Mouse (Mus musculus) small intestine, adult 10 weeks (tissue): Measurements from ENCODE around the gene Prpf31. TPM values are rescaled to one million over a fixed set of nuclear protein-coding genes. Genes with fewer than 3 reads are reported as not detected.

Experiments
- polyA plus RNA-seq: library from polyadenylated mRNA; stranded (reverse); fragments of 350-450 nt; fragmentation: Illumina TruSeq; extraction: RNeasy Lipid Tissue Mini Kit (QIAGEN cat#74804); gene quantifications from one replicate; pipeline ENCODE4 v1.2.3, GENCODE M21; 2014; ENCODE audit warnings: low replicate concordance

Gene Prpf31
- 9.5 TPM for polyA plus RNA-seq

DNA sequence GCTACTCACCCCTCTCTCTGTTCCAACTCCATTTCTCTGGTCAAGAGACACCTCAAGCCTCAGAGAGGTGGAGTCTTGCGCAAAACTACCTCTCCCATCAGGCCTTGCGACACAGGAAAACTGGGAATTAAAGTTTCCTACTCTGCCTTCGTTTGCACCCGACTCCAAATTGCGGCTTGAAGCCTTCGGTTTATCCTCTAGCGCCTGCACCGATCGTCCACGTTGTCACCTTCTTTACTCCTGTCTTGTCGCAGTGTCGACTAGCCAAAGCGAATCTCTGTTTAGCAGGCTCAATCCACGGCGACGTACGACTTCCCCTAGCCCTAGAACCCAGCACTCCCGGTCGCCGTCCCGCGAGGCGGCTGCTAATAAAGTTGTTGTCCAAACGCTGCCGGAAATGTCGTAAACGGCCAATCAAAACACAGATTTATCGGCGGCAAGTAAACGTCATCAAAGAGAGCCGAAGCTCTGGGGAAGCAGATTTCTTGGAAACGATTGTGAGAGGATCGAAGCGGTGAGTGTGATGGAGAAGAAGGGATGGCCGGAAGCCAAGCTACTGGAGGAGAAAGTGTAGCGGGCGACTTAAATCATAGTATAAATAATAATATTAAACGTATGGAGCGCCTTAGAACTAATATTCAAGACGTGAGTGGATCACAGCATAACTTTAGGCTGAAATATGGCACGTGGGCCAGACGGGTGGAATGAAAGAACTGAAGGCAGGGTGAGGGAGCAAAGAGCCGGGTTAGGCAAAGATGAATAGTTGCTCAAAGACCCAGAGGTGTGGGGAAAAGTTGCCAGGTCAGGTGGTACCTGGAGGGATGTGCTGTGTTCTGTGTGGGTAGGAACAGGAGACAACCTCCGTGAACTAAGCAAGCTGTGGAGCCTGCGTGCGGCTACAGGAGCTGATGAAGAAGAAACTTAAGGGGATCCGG lies at the start of gene Prpf31, which contains the start of gene Tfpt:
TSS of gene Prpf31 (plus strand) at position 443 of the 935 bp plus-strand sequence.
TSS of gene Tfpt (minus strand) at position 387 of the 935 bp plus-strand sequence.

DNA sequence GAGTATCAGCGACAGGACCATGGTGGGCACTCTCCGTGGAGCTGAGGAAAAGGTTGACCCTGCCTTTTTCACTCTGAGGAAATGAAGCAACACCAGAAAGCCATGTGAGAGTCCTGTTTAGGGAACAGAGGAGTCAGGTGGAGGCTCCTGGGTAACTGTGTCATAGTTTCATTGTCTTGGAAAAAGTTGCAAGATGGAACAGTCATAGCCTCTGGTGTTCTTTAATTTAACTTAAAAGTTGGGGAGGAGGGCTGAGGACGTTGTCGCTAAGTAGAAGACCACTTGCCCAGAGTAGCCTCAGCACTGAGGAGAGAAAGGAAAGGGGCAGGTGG lies 13.8 kb upstream of the Prpf31 start, which contains the start of gene Oscar:
TSS of gene Oscar (minus strand) at position 101 of the 332 bp plus-strand sequence.

DNA sequence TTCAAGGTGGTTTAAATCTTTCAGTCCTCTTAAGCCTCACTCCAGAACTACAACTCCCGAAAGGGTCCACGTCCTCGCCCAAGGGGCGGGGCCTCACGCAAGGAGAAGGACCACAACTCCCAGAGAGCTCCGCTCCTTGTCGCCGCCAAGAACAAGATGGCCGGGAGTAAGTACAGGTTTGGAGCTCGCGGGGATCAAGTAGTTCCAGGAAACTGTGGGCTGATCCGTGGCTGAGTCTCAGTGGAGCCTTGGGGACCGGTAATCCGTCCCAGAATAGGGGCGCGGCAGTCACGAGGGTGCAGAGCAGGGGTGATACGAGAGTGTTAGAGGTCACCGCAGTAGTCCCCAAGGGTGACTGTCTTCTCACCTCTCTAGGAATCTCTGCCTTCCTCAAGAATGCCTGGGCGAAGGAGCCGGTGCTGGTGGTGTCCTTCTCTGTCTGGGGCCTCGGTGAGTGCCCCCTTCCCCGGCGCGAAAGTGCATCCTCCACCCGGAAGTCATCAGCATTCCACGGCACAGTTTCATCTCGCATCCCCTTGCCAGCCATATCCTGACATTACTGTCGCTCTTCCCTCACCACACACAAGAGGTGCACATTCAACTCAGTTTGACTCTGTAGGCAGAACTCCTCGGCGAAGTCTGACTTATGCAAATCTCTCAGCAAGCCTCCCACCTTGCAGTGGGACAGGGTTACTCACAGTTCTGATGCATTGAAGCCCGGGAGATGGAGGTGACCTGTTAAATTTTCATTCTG lies 12.4 kb upstream of the Prpf31 start, which contains the start of gene Ndufa3:
TSS of gene Ndufa3 (plus strand) at position 132 of the 754 bp plus-strand sequence.

DNA sequence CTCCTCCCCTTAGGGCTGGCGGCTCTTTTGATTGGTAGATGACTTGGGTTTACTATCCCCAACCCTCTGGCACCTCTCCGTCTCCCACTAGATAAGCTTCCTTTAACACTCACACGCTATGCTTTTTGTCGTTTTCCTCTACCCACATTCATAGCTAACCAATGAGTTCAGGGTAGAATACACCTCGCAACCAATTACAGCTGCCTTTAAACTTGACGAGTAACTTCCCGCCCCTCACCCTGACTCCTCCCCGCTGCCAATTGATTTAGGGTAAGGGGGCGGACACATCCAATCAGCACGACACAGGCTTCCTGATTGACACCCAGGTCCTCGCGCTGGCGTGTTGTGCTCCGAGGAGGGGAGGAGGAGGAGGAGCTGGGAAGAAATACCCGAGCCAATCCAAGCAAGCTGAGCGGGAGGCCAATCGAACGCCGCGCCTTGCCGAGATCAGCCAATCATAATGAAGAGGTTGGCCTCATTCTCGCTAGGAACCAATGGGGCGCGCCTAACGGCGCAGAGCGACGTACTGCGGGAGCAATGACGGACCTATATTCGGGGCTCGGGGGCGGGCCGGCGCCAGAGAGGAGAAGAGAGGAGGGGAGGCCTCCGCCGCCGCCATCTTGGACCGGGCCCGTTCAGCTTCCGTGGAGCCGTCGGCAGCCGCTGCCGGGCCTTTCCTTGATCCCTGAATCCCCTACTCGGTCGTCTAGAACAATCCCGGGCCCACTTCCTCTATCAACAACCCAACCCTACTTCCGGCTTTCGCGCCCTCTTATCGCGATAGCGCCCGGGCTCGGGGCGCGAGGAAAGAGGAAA lies 15.1 kb downstream of the Prpf31 start, which contains the start of gene Cnot3:
TSS of gene Cnot3 (plus strand) at position 597 of the 816 bp plus-strand sequence.

DNA sequence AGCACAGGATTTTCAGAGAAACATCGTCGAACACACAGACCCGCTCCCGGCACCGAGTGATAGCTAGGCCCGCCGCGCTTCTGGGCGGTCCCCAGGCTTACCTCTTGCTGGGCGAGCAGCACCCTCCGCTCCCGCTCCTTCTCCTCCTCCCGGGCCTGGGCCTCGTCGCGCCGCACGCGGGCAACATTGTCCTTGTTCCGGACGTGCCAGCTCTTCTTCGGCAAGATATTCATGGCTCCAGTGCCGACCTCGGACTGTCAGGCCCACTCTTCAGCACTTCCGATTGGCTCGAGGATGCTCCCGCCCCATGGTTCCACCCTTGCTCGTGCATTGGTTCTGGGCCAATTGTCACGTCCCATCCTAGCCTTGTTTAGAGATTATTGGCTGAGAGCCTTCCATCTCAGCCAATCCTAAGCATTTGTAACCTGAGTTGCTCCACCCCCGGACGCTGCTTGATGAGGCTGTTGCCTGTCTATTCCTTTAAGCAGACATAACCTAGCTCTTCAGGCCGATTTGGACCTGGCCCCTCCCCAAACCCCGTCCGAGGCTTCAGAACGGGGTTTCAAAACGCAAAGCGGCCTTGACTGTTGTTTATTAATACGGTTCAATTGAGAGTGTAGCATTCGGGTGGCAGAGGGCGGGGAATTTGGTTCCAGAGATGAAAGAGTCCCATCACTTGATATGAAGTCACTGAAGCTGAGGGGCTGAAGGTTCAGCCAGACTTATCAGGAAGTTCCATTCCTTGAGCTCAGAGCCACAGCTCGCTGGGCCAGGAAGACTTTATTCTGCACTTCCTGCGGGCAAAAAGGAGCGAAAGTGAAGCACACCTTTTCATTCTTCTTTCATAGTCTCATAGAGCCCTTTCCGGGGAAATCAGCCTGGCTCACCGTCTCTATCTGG lies 35.7 kb downstream of the Prpf31 start, which contains the start of gene Leng1:
TSS of gene Leng1 (minus strand) at position 626 of the 900 bp plus-strand sequence.

DNA sequence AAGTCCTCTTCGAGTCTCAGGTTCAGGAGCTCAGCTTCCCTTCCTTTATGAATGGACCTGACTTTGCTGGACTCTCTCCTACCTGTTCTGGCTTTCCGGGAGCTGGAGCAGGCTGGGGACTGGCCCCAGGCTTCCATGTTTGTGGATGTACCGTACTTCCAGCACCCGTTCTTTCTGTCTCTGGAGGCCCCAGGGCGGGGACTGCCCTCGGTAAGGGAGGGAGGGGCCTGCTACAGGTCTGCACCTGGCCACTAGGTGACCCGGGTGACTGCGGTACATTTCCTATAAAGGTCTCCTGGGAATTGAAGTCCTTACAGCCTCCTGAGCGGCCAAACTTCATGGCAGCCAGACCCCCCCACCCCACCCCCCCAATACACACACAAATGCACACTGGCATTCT lies 47.6 kb downstream of the Prpf31 start, which contains the start of gene Tmc4:
TSS of gene Tmc4 (minus strand) at position 212 of the 400 bp plus-strand sequence.

Other genes with a start within 250 kb of the Prpf31 start
- not detected for gene Cacng8, start 239.3 kb upstream of the Prpf31 start, polyA plus RNA-seq
- not detected for gene Cacng6, start 205.8 kb upstream of the Prpf31 start, polyA plus RNA-seq
- not detected for gene Tarm1, start 127.4 kb upstream of the Prpf31 start, polyA plus RNA-seq
- gene Oscar, start 13.8 kb upstream of the Prpf31 start, polyA plus RNA-seq: not detected
- 9.0 TPM for gene Ndufa3, start 12.6 kb upstream of the Prpf31 start, polyA plus RNA-seq
- not detected for gene Tfpt, start 56 bp upstream of the Prpf31 start, polyA plus RNA-seq
- 6.9 TPM for gene Cnot3, start 15.3 kb downstream of the Prpf31 start, polyA plus RNA-seq
- 5.8 TPM for gene Leng1, start 35.9 kb downstream of the Prpf31 start, polyA plus RNA-seq
- 95.7 TPM for gene Tmc4, start 47.6 kb downstream of the Prpf31 start, polyA plus RNA-seq
- gene Tsen34, start 62.9 kb downstream of the Prpf31 start, polyA plus RNA-seq: 5.3 TPM
- 42.7 TPM for gene Mboat7, start 63.5 kb downstream of the Prpf31 start, polyA plus RNA-seq
- 14.3 TPM for gene Rps9, start 74.0 kb downstream of the Prpf31 start, polyA plus RNA-seq
- gene Pirb, start 90.4 kb downstream of the Prpf31 start, polyA plus RNA-seq: 4.3 TPM
- not detected for gene Gm15448, start 195.7 kb downstream of the Prpf31 start, polyA plus RNA-seq
- 2.0 TPM for gene Pira2, start 215.1 kb downstream of the Prpf31 start, polyA plus RNA-seq